Mouse (Mus musculus): ENCODE measurements around the gene Smyd1.

DNA sequence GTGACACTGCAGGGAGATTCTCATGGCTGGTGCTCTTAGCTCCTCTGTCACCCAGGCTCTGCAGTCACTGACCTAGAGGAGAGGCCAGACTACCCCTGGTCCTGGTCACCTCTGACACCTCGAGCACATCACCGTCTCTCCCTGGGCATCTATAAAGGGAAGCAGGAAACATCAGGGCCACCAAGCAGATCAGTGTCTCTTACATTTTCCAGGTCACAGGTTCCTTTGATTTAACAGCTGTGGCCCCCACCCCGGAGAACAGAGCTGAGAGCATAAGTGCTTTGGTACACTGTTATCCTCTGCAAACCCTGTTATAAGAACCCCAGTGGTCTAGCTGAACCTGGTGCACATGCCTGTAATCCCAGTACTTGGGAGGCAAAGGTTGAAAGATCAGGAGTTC is 11.0 kb upstream of the Smyd1 start:
- TF ChIP-seq ELF1 (IDR thresholded peaks at IDR 0.05; ENCODE audit: low read depth, low read length) (no peak), SMC3 (IDR thresholded peaks at IDR 0.05; ENCODE audit: low read depth, low read length) (no peak), ZNF384 (IDR thresholded peaks at IDR 0.05; ENCODE audit: low read depth, low read length) (no peak), EP300 (IDR thresholded peaks at IDR 0.05; ENCODE audit: low read length) (no peak), POLR2AphosphoS2 (IDR thresholded peaks at IDR 0.05; ENCODE audit: low read depth, low read length) (no peak)
